Mouse (Mus musculus) T-helper 2 cell (primary cell): ENCODE measurements around the gene Nckipsd.

ENCODE experiments used
- in situ Hi-C: fragments of 300-600 bp; cut with MboI, MseI; formaldehyde crosslinking; loops from one replicate; pipeline ENCODE4 v1.15.1; 2025; ENCODE audit warnings: high pct_unique_total_duplicates

The Nckipsd gene

DNA sequence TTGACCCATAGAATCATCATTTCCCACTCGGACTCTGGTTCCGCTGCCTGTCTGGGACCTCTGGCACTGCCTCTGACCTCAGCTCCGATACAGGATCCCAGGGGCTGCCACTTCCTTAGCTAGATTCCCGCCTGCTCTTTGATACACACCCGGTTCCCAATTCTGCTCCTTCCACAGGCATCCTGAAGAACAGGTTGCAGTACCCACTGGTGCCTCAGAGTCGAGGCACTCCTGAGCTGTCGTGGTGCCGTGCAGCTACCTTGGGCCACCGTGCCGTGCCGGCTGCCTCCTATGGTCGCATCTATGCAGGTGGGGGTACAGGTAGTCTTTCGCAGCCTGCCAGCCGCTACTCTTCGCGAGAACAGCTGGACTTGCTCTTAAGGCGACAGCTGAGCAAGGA is 40.3 kb downstream of the Nckipsd start:
- in situ Hi-C loops: no loop called here

DNA sequence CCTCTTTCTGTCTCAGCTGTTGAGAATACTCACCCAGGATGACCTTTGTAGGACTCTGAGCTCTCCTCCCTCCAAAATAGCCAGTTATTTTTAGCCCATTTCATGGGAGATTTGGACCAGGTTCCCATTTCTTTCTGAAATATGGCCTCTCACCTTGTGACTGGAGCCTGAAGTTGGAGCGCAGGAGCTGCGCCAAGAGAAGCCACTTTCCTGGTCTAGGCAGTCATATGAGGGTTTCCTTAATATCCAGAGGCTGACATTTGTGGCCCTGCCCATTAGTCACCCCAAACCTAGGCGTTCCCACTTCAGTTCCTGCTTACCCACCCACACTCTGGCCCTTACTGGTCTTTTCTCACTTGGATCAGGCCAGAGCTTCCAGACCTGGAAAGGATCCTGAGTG is 44.8 kb downstream of the Nckipsd start, which contains the start of gene Slc26a6:
Gene Slc26a6, plus strand, starts transcription at position 308 of the 400 bp plus-strand sequence.
- in situ Hi-C loops: no loop called here

DNA sequence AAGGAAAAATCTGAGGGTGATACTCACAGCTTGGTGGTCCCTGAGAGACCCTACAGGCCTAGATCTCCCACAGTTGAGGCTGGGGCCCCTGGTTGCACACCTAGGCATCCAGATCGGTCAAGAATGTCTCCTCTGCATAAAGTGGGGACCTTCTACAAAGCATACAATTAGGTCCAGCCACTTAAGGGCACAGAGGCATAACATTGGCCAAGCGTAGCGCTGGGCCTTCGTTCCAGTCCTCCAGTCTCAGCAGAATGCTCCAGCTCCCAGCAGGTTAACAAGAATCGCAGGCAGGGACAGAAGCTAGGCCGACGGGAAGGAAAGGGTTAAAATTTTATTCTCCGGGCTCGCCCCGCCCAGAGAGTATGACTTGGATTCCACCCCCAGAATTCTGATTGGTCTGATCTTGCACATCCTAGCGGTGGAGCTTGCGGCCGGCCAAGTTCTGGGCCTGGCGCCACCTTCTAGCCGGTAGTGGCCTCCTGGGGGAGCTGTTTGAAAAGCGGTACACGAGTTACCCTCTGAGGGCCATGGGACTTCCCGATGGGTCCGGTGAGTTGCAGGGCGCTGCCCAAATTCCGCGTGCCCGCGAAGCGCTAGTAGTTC is 45.6 kb downstream of the Nckipsd start:
- in situ Hi-C loops: no loop called here

DNA sequence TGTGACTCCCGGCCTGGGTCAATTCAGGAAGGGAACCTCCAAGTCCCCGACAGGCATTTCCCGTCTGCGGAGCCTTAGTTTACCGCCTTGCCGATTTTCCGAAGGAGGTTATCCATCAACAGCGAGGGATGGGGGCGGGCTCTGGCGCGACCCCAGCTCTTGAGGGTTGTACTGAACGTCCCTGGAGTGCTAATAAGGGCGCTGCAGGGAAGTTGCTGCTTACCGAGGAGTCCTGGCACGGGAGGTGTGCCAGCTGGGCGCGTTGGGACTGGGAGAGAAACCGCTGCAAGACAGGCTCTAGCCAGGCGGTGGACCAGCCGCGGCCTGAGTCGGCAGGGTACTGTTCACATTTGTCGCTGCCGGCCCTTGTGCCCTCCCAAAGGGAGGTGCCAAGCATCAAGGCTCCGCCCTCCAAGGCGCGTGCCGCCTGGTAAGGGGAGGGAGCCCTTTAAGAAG is 46.1 kb downstream of the Nckipsd start:
- in situ Hi-C loops: no loop called here

DNA sequence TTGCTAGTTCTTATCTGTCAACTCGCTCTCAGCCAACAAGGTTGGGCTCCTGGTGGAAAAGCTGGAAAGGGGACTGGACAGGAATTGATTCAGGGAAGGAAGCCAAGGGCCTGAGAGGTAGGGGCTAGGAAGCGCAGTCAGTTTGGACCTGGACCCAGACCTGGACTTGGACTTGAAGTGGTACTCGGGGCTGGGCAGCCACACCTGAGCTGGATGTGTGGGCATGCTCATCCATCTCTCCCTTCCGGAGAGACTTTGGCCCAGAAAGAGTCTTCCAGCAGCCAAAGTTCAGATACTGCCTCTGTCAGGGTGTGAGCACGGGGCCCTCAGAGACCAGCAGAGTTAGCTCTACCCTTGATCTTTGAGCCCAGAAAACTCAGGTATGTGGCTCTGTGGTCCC is 47.2 kb downstream of the Nckipsd start:
- in situ Hi-C loops: loop anchor here (5.0 kb wide), 1 partner anchor 62 kb away; no protein-coding TSS in a partner anchor

DNA sequence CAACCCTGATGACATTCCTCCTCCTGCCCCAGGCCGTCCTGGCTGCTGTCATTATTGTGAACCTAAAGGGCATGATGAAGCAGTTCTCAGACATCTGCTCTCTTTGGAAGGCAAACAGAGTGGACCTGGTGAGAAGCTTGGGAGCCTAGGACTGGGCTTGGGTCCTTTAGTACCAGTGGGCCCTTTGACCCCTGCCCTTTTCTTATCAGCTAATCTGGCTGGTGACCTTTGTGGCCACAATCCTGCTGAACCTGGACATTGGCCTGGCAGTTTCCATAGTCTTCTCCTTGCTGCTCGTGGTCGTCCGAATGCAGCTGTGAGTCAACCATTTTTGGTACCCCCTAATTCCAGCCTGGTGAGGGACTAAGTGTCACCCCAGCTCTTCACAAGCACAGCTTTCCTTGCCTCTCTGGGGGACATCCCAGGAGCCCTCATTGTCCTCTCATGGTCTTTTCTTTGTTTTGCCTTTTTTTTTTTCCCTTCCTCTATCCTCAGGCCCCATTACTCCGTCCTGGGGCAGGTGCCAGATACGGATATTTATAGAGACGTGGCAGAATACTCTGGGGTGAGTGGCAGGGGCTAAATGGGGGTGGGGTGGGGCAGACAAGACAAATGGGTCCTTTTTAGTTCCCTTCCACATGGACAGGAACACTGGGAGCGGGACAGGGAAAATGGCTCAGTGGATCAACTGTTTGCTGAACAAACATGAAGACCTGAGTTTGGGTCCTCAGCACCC is 50.8 kb downstream of the Nckipsd start:
- in situ Hi-C loops: loop anchor here (5.0 kb wide), 1 partner anchor 58 kb away; no protein-coding TSS in a partner anchor
